Mouse (Mus musculus) layer of hippocampus, adult 9-11 months (tissue): Measurements from ENCODE around the gene Pkdcc.

Experiments
- DNase-seq: peaks from one replicate; pipeline ENCODE4 v3.0.0; 2022

Gene Pkdcc

DNA sequence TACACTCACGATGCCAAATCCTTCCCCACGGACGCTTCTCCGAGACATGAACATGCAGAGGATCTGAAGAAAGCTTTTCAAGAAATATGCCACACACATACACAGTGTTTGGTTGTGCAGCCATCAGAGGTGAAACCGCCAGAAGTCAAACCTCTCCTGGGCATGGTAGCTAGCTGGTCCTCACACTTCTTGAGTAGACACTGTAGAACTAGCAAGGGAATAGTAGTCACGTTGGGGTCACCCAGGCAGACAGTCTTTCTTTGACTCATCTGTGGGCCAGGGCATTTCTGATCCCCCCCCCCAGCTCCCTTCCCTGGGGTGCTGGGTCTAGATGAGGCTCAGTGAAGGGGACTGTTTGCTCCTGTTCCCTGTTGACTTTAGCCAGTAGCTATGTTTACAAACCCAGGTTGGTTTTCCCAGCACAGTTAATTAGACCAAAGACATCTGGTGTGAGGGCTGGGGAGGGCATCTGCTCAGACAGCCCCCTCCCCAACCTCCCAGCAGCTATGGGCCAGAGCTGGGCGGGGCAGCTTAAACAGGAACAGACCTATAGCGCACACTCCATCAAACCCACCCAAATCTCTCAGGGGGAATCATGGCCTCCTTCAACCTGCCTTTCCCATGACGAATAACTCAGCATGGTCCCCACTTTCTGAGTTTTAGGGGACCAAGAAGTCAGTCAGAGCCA, 1.7 kb upstream of the Pkdcc start:
- DNase-seq = no peak

DNA sequence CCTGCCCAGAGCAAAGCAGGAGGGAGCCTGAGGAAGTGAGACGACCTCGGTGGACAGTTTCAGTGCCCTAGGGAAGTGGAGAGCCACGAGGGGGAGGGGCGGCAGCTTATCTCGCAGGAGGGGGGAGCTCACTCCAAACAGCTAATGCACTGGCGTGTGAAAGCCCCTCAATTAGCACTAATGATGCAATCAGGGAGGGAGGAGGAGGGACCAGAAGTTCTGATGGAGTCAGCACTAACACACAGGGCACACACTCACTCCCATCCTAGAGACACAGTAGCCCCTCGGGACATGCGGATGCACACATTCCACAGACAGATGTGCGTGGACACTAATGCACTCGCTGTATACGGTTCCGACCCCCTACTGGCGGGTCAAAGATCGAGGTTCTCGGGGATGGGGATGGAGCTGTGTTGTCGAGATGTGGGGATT, 915 bp upstream of the Pkdcc start:
- peak; percentile 75 for DNase-seq

DNA sequence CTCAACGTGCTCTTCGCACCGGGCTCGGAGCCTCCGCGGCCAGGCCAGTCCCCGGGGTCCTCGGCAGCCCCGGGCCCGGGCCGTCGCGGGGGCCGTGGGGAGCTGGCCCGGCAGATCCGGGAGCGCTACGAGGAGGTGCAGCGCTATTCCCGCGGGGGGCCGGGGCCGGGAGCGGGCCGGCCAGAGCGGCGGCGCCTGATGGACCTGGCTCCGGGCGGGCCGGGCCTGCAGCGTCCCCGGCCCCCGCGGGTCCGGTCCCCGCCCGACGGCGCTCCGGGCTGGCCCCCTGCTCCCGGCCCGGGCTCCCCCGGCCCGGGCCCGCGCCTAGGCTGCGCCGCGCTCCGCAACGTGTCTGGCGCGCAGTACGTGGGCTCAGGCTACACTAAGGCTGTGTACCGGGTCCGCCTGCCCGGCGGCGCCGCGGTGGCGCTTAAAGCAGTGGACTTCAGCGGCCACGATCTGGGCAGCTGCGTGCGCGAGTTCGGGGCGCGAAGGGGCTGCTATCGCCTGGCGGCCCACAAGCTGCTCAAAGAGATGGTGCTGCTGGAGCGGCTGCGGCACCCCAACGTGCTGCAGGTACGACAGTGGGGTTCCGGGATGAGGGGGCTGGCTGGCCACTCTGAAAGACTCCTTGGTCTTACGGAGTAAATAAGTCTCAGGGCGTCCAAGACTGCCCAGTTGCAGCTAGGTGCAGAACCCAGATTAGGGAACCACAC, 595 bp downstream of the Pkdcc start:
- DNase-seq = no peak

DNA sequence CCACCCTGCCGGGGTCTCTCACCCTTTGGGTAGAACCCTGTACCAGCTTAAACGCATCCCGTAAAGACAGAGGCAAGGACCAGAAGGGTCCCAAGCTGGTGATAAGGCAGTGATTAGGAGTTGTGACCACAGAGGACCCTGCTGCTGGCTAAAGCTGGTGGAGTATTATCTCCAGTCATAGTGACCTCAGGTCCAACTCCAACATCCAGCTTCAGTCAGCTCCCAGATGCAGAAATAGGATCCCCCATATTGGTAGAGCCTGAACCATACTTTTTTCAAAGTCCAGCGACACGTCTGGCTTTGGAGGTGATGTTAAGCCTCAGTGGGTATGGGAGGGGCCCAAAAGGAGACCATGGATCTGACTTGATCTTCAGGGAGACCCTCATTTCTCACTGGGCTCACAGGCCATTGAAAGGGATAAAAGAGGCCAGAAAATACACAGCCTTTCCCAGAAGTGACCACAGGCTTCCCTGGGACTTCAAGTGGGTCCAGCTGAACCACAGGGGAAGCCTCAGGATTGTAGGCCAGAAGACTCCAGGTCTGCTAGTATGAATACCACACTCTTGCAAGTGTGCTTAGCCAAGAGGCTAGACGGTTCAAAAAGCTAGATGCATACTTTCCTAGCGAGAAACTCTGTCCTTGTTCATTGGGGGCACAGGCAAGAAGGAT, 1.3 kb downstream of the Pkdcc start:
- no peak for DNase-seq

DNA sequence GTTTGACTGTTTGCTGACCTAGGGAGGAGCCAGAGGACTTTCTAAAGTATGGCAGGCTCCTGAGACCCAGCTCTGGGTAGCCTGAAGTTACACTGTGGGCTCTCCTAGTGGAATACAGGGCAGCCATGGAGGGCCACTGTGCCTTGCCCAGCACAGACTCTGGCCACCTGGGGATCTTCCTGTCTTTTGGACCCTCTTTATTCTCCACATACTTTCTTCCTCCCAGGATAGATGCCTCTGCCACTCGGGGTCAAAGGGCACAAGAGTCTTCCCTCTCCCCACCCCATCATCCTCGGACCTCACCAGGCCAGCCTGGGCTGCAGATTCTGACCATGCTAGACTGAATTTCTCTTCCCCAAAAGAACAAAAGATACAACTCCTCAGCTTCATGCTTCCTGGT, 3.1 kb downstream of the Pkdcc start:
- DNase-seq = no peak

DNA sequence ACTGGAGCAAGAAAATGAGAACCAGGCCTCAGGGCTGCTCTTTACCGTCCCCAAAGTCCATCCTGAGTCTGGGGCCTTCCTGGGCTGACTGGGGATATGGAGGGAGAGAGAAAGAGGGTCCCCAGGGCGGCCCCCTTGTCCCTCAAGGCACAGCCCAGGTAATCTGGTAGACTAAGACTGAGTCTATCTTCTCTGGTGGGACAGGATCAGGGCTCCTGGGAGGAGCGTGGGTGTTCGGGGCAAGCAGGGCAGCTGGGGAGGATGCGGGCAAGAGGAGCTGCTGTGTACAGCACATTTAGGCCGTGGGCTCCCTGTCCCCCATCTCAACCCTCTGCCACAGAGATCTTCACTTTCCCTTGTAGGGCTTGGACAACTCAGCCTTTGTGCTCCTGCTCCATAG, 3.6 kb downstream of the Pkdcc start:
- DNase-seq = no peak

DNA sequence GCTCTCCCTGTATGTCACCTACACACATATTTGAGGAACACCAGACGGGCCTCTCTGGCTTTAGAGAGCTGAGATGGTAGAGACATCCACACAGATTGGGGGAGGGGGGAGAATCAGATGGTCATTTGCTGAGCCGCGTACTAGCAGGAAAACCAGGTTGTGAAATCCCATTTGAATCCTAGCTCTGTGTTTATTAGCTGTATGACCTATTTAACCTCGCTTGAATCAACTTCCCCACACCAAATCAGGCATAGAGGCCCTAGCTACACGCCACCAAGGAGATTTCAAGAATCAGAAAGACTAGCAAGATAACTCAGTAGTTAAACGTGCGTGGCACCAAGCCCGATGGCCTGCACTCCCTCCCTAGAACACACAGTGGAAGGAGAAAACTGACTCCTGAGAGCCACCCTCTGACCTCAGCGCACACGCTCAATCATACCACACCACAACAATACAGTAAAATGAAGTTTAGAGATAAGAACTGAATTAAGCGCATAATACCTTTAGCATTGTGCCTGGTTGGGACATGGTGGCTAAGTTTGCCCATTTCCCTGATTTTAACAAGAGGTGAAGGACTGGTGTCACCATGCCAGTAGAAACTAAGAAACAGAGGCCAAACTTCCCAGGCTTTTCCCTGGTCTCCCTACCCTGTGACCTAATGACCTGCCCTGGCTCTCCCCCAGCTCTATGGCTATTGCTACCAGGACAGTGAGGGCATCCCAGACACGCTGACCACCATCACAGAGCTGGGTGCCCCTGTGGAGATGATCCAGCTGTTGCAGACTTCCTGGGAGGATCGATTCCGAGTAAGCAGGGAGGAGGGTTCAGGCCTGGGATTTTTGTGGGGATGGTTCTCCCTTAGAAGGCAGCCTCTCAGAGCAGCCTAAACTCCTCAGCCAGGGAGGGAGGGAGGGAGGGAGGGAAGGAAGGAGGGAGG, 4.5 kb downstream of the Pkdcc start:
- DNase-seq = no peak

DNA sequence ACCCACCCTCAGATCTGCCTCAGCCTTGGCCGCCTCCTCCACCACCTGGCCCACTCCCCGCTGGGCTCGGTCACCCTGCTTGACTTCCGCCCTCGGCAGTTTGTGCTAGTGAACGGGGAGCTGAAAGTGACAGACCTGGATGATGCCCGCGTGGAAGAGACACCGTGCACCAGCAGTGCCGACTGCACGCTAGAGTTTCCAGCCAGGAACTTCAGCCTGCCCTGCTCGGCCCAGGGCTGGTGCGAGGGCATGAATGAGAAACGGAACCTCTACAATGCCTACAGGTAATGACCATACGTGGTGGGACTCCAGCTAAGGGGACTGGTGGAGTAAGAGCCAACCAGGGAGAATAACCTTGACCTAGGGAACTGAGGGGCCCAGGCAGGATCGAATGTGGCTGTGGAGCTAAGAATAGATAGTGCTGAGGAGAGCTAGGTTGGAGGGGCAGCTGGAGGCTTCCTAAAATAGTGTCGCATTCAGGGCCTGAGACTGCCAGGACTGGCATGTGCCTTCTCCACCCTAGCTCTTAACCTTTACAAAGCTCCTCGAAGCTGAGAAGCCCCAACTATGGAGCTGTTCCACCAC, 6.0 kb downstream of the Pkdcc start:
- DNase-seq = no peak

DNA sequence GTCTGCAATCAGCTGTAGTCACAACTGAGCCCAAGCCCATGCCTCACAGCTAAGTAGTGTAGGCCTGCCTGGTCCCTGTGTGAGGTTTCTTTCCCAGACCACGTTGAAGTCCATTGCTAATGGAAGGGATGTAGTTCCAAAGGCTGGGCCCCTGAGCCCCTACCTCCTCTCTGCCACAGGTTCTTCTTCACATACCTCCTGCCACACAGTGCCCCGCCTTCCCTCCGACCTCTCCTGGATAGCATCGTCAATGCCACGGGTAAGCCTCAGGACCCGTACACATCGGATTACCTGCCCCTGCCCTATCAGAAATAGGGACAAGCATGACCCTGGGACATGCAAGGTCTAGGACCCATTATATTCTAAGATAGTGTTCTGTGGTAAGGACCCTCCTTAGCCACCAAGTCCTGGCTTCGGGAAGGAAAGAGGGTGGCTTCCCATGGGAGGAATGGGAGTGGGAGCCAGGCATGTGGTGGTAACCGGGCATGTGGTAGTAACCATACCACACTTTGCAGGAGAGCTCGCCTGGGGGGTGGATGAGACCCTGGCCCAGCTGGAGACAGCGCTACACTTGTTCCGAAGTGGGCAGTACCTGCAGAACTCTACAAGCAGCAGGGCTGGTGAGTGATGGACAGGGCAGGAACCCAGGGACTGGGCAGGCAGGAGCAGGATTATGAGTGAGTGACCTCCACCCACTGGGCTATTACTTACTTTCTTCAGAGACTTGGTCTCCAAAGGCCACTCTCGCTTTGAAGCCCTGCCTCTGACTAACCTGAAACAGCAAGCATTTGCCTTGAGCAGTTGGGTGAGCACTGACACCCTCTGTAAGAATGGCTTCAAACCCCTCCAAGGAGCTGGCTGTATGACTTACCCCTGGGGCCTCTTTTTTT, 6.8 kb downstream of the Pkdcc start:
- no peak for DNase-seq

DNA sequence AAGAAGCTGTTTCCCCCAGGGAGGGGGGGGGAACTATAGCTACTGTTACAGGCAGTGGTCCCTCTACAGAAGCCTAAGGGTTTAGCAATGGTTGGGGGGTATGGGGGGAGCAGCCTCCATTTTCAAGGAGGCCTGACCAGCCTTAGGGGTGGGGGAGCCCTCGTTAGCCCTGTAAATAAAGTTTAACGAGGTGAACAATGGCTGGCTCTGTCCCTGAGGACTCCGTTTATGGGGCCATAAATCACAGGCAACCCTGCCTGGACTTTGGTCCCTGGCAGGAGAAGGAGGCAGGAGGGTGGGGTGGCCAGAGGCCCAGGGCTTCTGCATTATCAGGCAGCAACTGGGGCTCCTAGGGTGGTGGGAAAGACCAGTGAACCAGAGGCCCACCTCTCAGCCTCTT, 7.6 kb downstream of the Pkdcc start:
- DNase-seq = no peak

DNA sequence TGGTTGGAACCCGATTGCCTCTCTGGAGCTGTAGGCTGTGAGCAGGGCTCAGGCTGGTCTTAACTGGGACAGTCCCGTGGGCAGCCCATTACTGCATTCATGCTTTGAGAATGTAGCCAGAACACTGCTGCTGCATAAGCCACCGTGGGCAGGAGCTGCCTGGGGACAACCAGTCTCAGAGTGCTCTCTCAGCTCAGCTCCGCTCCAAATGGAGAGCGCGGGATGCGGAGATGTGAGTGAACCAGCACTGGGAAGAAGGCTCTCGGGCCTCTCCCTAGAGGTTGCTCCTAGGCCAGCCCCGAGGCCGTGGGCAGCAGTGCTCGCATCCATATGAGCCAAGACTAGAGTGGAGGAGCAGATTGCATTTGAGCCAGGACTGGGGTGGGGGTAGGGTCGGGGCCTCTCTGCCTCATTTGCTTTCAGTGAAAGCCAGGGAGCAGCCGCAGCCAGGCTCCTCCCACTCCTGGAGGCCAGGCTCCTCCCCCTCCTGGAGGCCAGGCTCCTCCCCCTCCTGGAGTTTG, 9.4 kb downstream of the Pkdcc start:
- DNase-seq = peak; percentile 45

DNA sequence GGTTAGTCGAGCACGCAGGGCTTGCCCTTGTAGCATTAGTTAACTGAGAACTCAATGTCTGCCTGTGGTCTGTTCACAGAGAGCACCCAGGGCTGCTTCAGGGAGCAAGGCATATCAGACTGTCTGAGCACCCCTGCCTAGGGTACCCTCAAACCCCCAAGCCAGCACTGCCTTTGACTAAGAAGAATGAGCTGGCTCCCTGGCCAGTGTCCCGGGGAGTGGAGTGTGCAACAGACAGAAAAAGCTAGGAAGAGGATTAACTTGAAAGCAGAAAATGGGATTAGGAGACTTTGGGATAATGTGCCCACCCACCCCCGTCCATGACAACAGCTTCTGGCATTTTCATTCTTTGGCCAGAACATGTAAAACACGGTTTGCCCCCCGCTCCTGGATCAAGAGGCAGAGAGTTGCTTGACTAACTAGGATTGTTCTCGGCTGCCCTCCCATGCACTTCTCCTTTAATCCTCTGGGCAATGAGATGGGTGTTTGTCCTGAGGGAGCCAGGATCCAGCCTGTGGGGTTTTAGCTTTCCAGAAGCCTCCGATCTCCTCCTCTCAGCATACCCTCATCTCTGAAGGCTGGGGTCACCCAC, 11.4 kb downstream of the Pkdcc start:
- no peak for DNase-seq

DNA sequence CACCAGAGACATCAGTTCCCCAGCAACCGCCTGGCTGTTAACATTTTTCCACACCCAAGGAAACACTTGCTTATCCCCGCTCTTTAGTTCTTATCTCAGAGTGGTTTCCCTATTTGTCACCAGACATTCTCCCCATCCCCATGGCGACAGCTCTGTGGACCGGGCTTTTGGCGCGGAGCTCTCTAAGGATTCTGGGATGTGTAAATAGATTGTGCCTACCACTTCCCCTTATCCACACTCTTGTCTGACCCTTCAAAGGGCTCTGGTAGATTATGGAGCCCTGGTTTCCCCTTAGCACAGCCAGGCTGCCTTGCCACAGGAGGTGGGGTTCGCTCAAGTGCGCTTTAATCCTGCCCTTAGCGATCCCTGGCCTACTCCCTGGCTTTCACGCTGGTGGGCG, 16.3 kb downstream of the Pkdcc start:
- no peak for DNase-seq

DNA sequence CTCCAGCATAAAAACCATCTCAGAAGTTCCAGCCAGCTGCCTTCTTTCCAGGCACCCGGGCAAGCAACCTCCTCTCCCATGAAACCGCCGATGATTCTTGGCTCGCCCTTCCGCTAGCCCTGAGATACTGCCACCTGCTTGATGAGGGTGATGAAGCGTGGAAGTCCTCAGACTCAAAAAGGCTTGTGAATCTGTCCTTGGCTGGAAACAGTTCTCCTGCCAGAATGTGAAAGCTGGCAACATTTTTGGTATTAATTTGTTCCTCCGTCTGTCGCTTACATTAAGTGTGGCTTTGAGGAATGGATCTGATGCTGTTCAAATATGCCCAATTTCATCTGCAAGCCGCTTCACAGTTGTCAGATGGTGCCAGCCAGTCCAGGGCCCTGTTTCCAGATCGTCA, 20.1 kb downstream of the Pkdcc start:
- peak; percentile 55 for DNase-seq

DNA sequence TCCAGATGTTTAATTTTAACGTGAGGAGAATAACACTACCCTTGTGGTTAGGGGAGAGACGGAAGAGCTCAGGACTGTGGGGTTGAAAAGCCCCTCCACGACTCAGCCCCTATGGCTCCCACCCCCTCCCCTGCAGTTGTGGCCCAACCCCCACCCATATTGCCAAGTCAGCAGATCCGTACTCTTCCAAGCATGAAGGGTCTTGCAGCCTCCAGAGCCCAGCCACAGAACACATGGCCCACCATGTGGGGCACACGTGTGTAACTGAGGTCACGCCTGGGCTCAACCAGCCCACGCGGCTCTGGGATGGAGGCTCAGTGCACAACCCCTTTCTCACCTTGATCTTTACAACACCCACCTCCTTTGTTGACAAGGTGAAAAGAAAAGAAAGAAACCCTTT, 21.1 kb downstream of the Pkdcc start:
- DNase-seq = no peak

DNA sequence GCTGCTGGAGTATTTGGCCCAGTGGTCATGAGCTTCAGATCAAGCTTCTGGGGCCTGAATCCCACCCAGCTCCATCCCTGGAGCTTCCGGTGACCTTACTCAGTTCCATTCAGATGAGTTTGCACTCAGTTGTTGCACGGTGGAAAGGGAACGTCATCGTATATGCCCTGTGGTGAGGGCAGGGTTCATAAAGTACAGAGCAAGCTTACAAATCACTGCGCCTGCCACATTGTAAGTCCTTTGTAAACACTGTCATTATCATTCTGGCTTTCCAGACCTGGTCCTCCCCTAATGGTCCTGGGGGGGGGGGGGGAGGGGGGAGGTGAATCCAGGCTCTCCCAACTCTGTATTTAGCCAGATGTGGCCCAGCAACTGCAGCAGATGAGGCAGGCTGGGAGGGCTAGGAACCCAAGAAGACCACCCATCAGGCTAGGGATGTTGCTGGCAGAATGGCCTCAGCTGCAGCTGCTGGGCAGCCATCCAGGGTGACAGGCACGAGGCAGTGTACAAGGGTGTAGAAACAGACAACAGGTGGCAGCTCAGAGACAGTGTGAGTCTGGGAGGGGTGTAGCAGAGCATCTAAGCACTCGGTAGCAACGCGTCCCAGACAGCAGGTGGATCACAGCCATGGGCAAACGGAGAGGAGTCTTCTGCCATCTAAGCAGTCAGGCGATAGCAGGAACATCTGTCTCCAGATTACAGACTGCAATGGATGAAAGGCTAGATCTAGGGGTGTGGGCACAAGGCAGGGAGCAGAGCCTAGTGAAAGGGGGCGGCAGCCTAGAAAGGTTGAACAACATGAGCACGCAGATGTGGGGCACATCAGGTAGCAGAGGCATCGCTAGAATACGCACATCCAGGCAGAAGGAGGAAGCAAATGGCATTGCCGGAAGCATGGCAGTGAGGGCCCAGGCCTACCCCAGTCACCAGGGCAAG, 23.3 kb downstream of the Pkdcc start:
- DNase-seq = no peak

DNA sequence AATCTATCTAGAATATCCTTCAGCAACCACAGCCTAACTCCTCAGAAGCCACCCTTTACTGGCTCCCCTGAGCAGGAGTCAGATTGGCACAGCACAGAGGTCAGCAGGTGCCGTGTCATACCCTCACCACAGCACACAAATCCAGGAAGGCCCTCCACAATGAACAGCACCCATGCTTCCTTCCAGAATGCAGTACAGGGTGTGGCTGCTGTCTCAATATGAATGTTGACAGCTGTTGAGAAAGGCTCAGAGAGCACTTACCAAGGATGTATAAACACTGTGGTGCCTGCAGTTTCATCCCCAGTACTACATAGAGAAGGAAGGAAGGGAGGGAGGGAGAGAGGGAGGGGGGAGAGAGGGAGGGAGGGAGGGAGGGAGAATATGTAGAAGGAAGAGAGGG, 29.4 kb downstream of the Pkdcc start:
- DNase-seq = no peak

DNA sequence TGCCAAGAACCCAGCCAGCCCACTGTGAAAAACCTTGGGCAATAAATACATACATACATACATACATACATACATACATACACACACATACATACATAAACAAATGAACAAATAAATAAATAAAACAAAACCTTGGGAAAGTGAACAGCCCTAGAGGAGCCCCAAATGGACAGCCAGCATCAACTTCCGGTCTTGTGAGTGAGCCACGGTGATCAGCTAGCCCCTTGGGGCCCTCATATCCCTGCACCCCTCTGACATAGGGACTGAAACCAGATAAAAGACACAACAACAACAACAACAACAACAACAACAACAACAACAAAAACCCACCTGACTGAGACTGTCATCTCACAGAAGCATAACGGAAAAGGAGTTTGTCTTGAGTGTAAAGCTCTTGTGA, 30.4 kb downstream of the Pkdcc start:
- DNase-seq = no peak

DNA sequence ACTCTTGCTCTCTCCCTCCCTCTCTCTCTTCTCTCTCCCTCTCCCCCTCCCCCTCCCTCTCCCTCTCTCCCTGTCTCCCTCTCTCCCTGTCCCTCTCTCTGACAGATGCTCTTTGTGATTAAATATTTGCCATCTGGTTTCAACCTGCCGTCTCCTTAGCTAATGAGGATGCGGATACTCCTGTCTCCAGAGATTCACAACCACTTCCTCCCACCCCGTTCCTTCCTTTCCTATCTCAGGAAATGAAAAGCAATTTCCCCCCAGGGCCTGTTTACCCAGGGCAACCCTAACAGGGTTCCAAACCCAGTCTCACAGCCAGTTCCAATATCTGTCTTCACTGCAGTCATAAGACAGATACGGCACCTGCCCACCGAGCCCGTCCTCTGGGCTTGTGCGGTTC, 31.0 kb downstream of the Pkdcc start:
- no peak for DNase-seq

DNA sequence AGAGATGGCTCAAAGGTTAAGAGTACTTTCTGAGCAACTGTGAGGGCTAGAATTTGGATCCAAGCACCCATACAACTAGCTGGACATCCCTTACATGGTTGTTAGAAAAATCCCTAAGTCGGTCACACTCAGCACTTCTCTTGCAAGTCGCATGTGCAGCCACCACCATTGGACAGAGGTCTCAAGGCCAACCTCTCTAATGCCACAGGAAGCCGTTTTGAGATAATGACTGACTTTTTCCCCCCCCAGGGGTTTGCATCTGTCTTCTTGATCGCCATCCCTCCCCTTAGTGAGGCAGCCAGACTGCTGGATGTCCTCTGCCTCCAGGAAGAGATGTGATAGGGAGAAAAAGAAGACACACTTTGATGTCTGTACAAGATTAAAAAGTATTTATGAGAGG, 32.1 kb downstream of the Pkdcc start:
- no peak for DNase-seq
